Mouse (Mus musculus) myocyte (in vitro differentiated cells): Measurements from ENCODE around the gene G3bp1.

Experiments used
- CEBPB ChIP-seq: IDR thresholded peaks from 2 replicates; pipeline ENCODE4 v1.6.1; 2011; ENCODE audit warnings: mild to moderate bottlenecking, moderate library complexity; ENCODE audit not compliant: poor library complexity, insufficient read depth, severe bottlenecking
- MAX ChIP-seq: IDR thresholded peaks from one replicate; pipeline ENCODE4 v1.6.1; 2011; ENCODE audit warnings: low read depth, mild to moderate bottlenecking, control low read depth
- MYOG ChIP-seq, 3 experiments: IDR thresholded peaks; one replicate each; pipeline ENCODE4 v1.6.1; 2011; ENCODE audit warnings: control low read depth in 2 of 3, low read depth in 2 of 3, mild to moderate bottlenecking in 2 of 3; ENCODE audit not compliant: insufficient read length in 2 of 3, control insufficient read depth in 1 of 3, insufficient read depth in 1 of 3
- POLR2A ChIP-seq: IDR thresholded peaks from one replicate; pipeline ENCODE4 v1.6.1; 2011; ENCODE audit warnings: low read depth, mild to moderate bottlenecking, control low read depth, moderate library complexity; ENCODE audit not compliant: insufficient read length
- POLR2AphosphoS2 ChIP-seq: IDR thresholded peaks from one replicate; pipeline ENCODE4 v1.6.1; 2011; ENCODE audit warnings: low read depth, control low read depth; ENCODE audit not compliant: insufficient read length
- SRF ChIP-seq: IDR thresholded peaks from one replicate; pipeline ENCODE4 v1.6.1; 2011; ENCODE audit warnings: low read depth; ENCODE audit not compliant: control insufficient read depth, insufficient read length
- TCF12 ChIP-seq: IDR thresholded peaks from one replicate; pipeline ENCODE4 v1.6.1; 2011; ENCODE audit warnings: mild to moderate bottlenecking, control low read depth; ENCODE audit not compliant: poor library complexity, insufficient read depth, severe bottlenecking
- USF1 ChIP-seq: IDR thresholded peaks from one replicate; pipeline ENCODE4 v1.6.1; 2011; ENCODE audit warnings: low read depth, mild to moderate bottlenecking, control low read depth, moderate library complexity

DNA sequence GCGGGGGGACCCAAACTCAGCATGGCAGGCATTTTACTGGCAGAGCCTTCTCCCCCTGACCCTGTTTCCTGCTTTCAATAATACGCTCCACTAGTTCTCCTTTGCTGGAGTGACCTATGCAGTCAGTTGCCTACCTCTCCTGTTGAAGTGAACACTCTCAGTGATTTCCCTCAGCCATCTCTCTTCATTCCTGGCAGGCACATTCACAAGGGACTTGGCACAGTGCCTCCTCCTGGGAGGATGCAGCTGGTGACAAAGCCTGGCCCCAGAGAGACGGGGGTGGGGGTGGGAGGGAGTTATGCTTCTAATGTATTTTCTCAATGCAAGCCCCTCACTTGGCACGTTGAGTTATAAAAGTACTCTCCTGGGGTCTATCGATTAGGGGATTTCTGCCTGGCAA is 63.9 kb downstream of the G3bp1 start:
- TF ChIP-seq CEBPB (no peak), MAX (no peak), POLR2A (no peak), USF1 (no peak), SRF (no peak), TCF12 (no peak), MYOG (IDR thresholded peaks at IDR 0.05; ENCODE audit: control insufficient read depth in 1 of 3, insufficient read depth in 1 of 3, insufficient read length in 2 of 3, low read depth in 2 of 3) (no peak), POLR2AphosphoS2 (no peak)
